Mouse (Mus musculus): ENCODE measurements around the gene Fen1. TPM values are rescaled to one million over a fixed set of nuclear protein-coding genes. Genes with fewer than 3 reads are reported as not detected.

The Fen1 gene
- polyA plus RNA-seq, 1 experiment from 2014 or later = 18.7 TPM

GRCm38 (mm10) chr19:10188281-10188811, 15.6 kb downstream of the Fen1 start:
- Histone ChIP-seq H3K4me3 (ENCODE audit: low read depth, low read length) (no peak overlapping the region), H3K9ac (replicated peaks; ENCODE audit: low read depth) (no peak overlapping the region), H3K9me3 (ENCODE audit: low read length) (no peaks in the 10 kb centered on the region), H3K4me1 (ENCODE audit: insufficient read depth, low read depth, low read length) (peaks cover 5% of the 10 kb centered on the region; the same call in 1 of the 2 replicates), H3K36me3 (ENCODE audit: insufficient read depth, low read length) (peaks cover 10% of the 10 kb centered on the region; the same call in 1 of the 2 replicates), H3K27ac (ENCODE audit: low read length) (no peak overlapping the region), H3K27me3 (replicated peaks; ENCODE audit: insufficient read depth, low read length) (no peaks in the 10 kb centered on the region), H3K4me2 (replicated peaks; ENCODE audit: low read depth, low read length) (no peak overlapping the region)
- ATAC-seq = no peak
- 84% methylated on average over 10 of the region's 10 CpGs for WGBS
- DNase-seq (ENCODE audit: low spot score) = no peak
- TF ChIP-seq CTCF (IDR thresholded peaks at IDR 0.05) (no peak), EP300 (IDR thresholded peaks at IDR 0.05) (no peak)

- WGBS = 93% methylated on average over 8 of the region's 8 CpGs
- Histone ChIP-seq H3K9me3 (ENCODE audit: low read length) (no peaks in the 10 kb centered on the region), H3K27ac (ENCODE audit: low read length) (no peak overlapping the region), H3K36me3 (ENCODE audit: insufficient read depth, low read length) (peaks cover 10% of the 10 kb centered on the region; the same call in 1 of the 2 replicates), H3K4me1 (ENCODE audit: insufficient read depth, low read depth, low read length) (peaks cover 5% of the 10 kb centered on the region; the same call in 1 of the 2 replicates), H3K4me3 (ENCODE audit: low read depth, low read length) (no peak overlapping the region), H3K9ac (replicated peaks; ENCODE audit: low read depth) (no peak overlapping the region), H3K4me2 (replicated peaks; ENCODE audit: low read depth, low read length) (no peak overlapping the region), H3K27me3 (replicated peaks; ENCODE audit: insufficient read depth, low read length) (no peaks in the 10 kb centered on the region)
- ATAC-seq = no peak
- no peak for TF ChIP-seq CTCF (IDR thresholded peaks at IDR 0.05)
- no peak for TF ChIP-seq EP300 (IDR thresholded peaks at IDR 0.05)
- no peak for DNase-seq (ENCODE audit: low spot score)
Measured at GRCm38 (mm10) chr19:10186569-10186968, 17.4 kb downstream of the Fen1 start.

GRCm38 (mm10) chr19:10185876-10186275, 18.1 kb downstream of the Fen1 start:
- H3K27ac ChIP-seq (ENCODE audit: low read length) = no peak overlapping the region
- H3K4me1 ChIP-seq (ENCODE audit: insufficient read depth, low read depth, low read length) = peaks cover 5% of the 10 kb centered on the region; the same call in 1 of the 2 replicates
- H3K9me3 ChIP-seq (ENCODE audit: low read length) = no peaks in the 10 kb centered on the region
- 88% methylated on average over 3 of the region's 3 CpGs for WGBS
- no peak overlapping the region for H3K9ac ChIP-seq (replicated peaks; ENCODE audit: low read depth)
- TF ChIP-seq CTCF (IDR thresholded peaks at IDR 0.05) (no peak), EP300 (IDR thresholded peaks at IDR 0.05) (no peak)
- no peak overlapping the region for H3K4me2 ChIP-seq (replicated peaks; ENCODE audit: low read depth, low read length)
- ATAC-seq = no peak
- no peak for DNase-seq (ENCODE audit: low spot score)
- no peaks in the 10 kb centered on the region for H3K27me3 ChIP-seq (replicated peaks; ENCODE audit: insufficient read depth, low read length)
- peaks cover 10% of the 10 kb centered on the region; the same call in 1 of the 2 replicates for H3K36me3 ChIP-seq (ENCODE audit: insufficient read depth, low read length)
- no peak overlapping the region for H3K4me3 ChIP-seq (ENCODE audit: low read depth, low read length)

- 9% methylated on average over 12 of the region's 12 CpGs for WGBS
- no peaks in the 10 kb centered on the region for H3K9me3 ChIP-seq (ENCODE audit: low read length)
- no peaks in the 10 kb centered on the region for H3K27me3 ChIP-seq (replicated peaks; ENCODE audit: insufficient read depth, low read length)
- DNase-seq (ENCODE audit: low spot score) = peak; percentile 50
- H3K4me3 ChIP-seq (ENCODE audit: low read depth, low read length) = peak overlapping the region; percentile 85
- TF ChIP-seq EP300 (IDR thresholded peaks at IDR 0.05) (no peak), CTCF (IDR thresholded peaks at IDR 0.05) (no peak)
- peak overlapping the region; percentile 80; the same call in 1 of the 2 replicates for H3K27ac ChIP-seq (ENCODE audit: low read length)
- ATAC-seq = no peak
- H3K4me1 ChIP-seq (ENCODE audit: insufficient read depth, low read depth, low read length) = peaks cover 5% of the 10 kb centered on the region; the same call in 1 of the 2 replicates
- peak overlapping the region; percentile 91 for H3K4me2 ChIP-seq (replicated peaks; ENCODE audit: low read depth, low read length)
- H3K36me3 ChIP-seq (ENCODE audit: insufficient read depth, low read length) = peaks cover 7% of the 10 kb centered on the region; the same call in 1 of the 2 replicates
- H3K9ac ChIP-seq (replicated peaks; ENCODE audit: low read depth) = peak overlapping the region; percentile 72; the same call in 1 of the 2 replicates
Measured at GRCm38 (mm10) chr19:10184096-10184495, 19.9 kb downstream of the Fen1 start.

GRCm38 (mm10) chr19:10183299-10183983, 20.5 kb downstream of the Fen1 start:
- Histone ChIP-seq H3K9ac (replicated peaks; ENCODE audit: low read depth) (peak overlapping the region; percentile 72), H3K9me3 (ENCODE audit: low read length) (no peaks in the 10 kb centered on the region), H3K27ac (ENCODE audit: low read length) (peak overlapping the region; percentile 80), H3K4me2 (replicated peaks; ENCODE audit: low read depth, low read length) (peak overlapping the region; percentile 91), H3K4me3 (ENCODE audit: low read depth, low read length) (peak overlapping the region; percentile 85), H3K4me1 (ENCODE audit: insufficient read depth, low read depth, low read length) (peaks cover 5% of the 10 kb centered on the region; the same call in 1 of the 2 replicates), H3K36me3 (ENCODE audit: insufficient read depth, low read length) (peaks cover 7% of the 10 kb centered on the region; the same call in 1 of the 2 replicates), H3K27me3 (replicated peaks; ENCODE audit: insufficient read depth, low read length) (no peaks in the 10 kb centered on the region)
- 0 out of 2 replicates have a peak, but pooled peaks have one; percentile 16 for TF ChIP-seq CTCF (IDR thresholded peaks at IDR 0.05)
- no peak for TF ChIP-seq EP300 (IDR thresholded peaks at IDR 0.05)
- ATAC-seq = peak; percentile 77
- WGBS = 1% methylated on average over 35 of the region's 35 CpGs
- DNase-seq (ENCODE audit: low spot score) = peak; percentile 85

GRCm38 (mm10) chr19:10182670-10183298, 21.2 kb downstream of the Fen1 start, which contains the start of gene Fads1:
Gene Fads1 (plus strand): TSS chr19:10182888.
- DNase-seq (ENCODE audit: low spot score) = peak; percentile 96

More at GRCm38 (mm10) chr19:10182670-10183298, 21.2 kb downstream of the Fen1 start, which contains the start of gene Fads1:
- TF ChIP-seq CTCF (IDR thresholded peaks at IDR 0.05) (peak; percentile 67), EP300 (IDR thresholded peaks at IDR 0.05) (no peak)
- Histone ChIP-seq H3K9ac (replicated peaks; ENCODE audit: low read depth) (peak within 1 kb of the TSS; percentile 72), H3K36me3 (ENCODE audit: insufficient read depth, low read length) (peaks cover 7% of the 10 kb centered on the region; the same call in 1 of the 2 replicates), H3K4me3 (ENCODE audit: low read depth, low read length) (peak within 1 kb of the TSS; percentile 85), H3K27me3 (replicated peaks; ENCODE audit: insufficient read depth, low read length) (no peaks in the 10 kb centered on the region), H3K4me2 (replicated peaks; ENCODE audit: low read depth, low read length) (peak within 1 kb of the TSS; percentile 91), H3K4me1 (ENCODE audit: insufficient read depth, low read depth, low read length) (peaks cover 5% of the 10 kb centered on the region; the same call in 1 of the 2 replicates), H3K9me3 (ENCODE audit: low read length) (no peaks in the 10 kb centered on the region), H3K27ac (ENCODE audit: low read length) (peak within 1 kb of the TSS; percentile 80)
- peak; percentile 96 for ATAC-seq
- WGBS = under 1% methylated on average over 69 of the region's 70 CpGs
